Mouse (Mus musculus): ENCODE data around the gene Cul4a. TPM values are rescaled to one million over a fixed set of nuclear protein-coding genes. Genes with fewer than 3 reads are reported as not detected.
A peak's percentile ranks its signal among the peaks of the same experiment; 100 is the strongest.

Cul4a gene
- polyA plus RNA-seq, 1 experiment from 2014 or later = 70.1 TPM

- Histone ChIP-seq H3K36me3 (ENCODE audit: control insufficient read depth, insufficient read depth) (peaks cover 4% of the 10 kb centered on the region; the same call in 1 of the 2 replicates), H3K4me2 (ENCODE audit: low read length) (no peak overlapping the region), H3K9me3 (ENCODE audit: control insufficient read depth, low read length) (no peaks in the 10 kb centered on the region), H3K4me3 (replicated peaks; ENCODE audit: low read length) (no peak overlapping the region), H3K27me3 (replicated peaks; ENCODE audit: control insufficient read depth, insufficient read depth, low read length) (no peaks in the 10 kb centered on the region), H3K4me1 (replicated peaks; ENCODE audit: control insufficient read depth, insufficient read depth, low read length) (peaks cover 10% of the 10 kb centered on the region), H3K9ac (replicated peaks; ENCODE audit: low read depth, low read length) (no peak overlapping the region), H3K27ac (ENCODE audit: low read length) (no peak overlapping the region)
- ATAC-seq = no peak
- WGBS = 73% methylated on average over 9 of the region's 9 CpGs
These were observed 49.9 kb downstream of the Cul4a start for GRCm38 (mm10) chr8:13155358-13155757.

GRCm38 (mm10) chr8:13156327-13157097 lies 51.1 kb downstream of the Cul4a start:
- 73% methylated on average over 12 of the region's 12 CpGs for WGBS
- H3K27ac ChIP-seq (ENCODE audit: low read length) = no peak overlapping the region
- H3K4me1 ChIP-seq (replicated peaks; ENCODE audit: control insufficient read depth, insufficient read depth, low read length) = peaks cover 16% of the 10 kb centered on the region
- no peak overlapping the region for H3K9ac ChIP-seq (replicated peaks; ENCODE audit: low read depth, low read length)
- no peaks in the 10 kb centered on the region for H3K9me3 ChIP-seq (ENCODE audit: control insufficient read depth, low read length)
- ATAC-seq = no peak
- H3K4me2 ChIP-seq (ENCODE audit: low read length) = no peak overlapping the region
- peaks cover 4% of the 10 kb centered on the region; the same call in 1 of the 2 replicates for H3K36me3 ChIP-seq (ENCODE audit: control insufficient read depth, insufficient read depth)
- H3K4me3 ChIP-seq (replicated peaks; ENCODE audit: low read length) = no peak overlapping the region
- H3K27me3 ChIP-seq (replicated peaks; ENCODE audit: control insufficient read depth, insufficient read depth, low read length) = no peaks in the 10 kb centered on the region

GRCm38 (mm10) chr8:13158718-13159376 lies 53.4 kb downstream of the Cul4a start, which contains the start of gene Lamp1:
Gene Lamp1 (plus strand): TSS chr8:13159161.
- Histone ChIP-seq H3K9me3 (ENCODE audit: control insufficient read depth, low read length) (no peaks in the 10 kb centered on the region), H3K4me3 (replicated peaks; ENCODE audit: low read length) (peak within 1 kb of the TSS; percentile 98), H3K27me3 (replicated peaks; ENCODE audit: control insufficient read depth, insufficient read depth, low read length) (no peaks in the 10 kb centered on the region), H3K4me1 (replicated peaks; ENCODE audit: control insufficient read depth, insufficient read depth, low read length) (peaks cover 21% of the 10 kb centered on the region), H3K27ac (ENCODE audit: low read length) (peak within 1 kb of the TSS; percentile 60), H3K9ac (replicated peaks; ENCODE audit: low read depth, low read length) (peak within 1 kb of the TSS; percentile 94), H3K4me2 (ENCODE audit: low read length) (peak within 1 kb of the TSS; percentile 95), H3K36me3 (ENCODE audit: control insufficient read depth, insufficient read depth) (peaks cover 4% of the 10 kb centered on the region; the same call in 1 of the 2 replicates)
- peak; percentile 98 for ATAC-seq
- WGBS = under 1% methylated on average over 46 of the region's 50 CpGs

- H3K4me1 ChIP-seq (replicated peaks; ENCODE audit: control insufficient read depth, insufficient read depth, low read length) = peaks cover 21% of the 10 kb centered on the region
- no peaks in the 10 kb centered on the region for H3K36me3 ChIP-seq (ENCODE audit: control insufficient read depth, insufficient read depth)
- peak overlapping the region; percentile 60 for H3K27ac ChIP-seq (ENCODE audit: low read length)
- H3K9ac ChIP-seq (replicated peaks; ENCODE audit: low read depth, low read length) = peak overlapping the region; percentile 94
- H3K4me2 ChIP-seq (ENCODE audit: low read length) = peak overlapping the region; percentile 95
- peak; percentile 70 for ATAC-seq
- WGBS = under 1% methylated on average over 42 of the region's 49 CpGs
- no peaks in the 10 kb centered on the region for H3K27me3 ChIP-seq (replicated peaks; ENCODE audit: control insufficient read depth, insufficient read depth, low read length)
- peak overlapping the region; percentile 98 for H3K4me3 ChIP-seq (replicated peaks; ENCODE audit: low read length)
- H3K9me3 ChIP-seq (ENCODE audit: control insufficient read depth, low read length) = no peaks in the 10 kb centered on the region
These were observed 54.0 kb downstream of the Cul4a start for GRCm38 (mm10) chr8:13159377-13159881.

GRCm38 (mm10) chr8:13160691-13161090 lies 55.3 kb downstream of the Cul4a start:
- Histone ChIP-seq H3K9me3 (ENCODE audit: control insufficient read depth, low read length) (no peaks in the 10 kb centered on the region), H3K4me1 (replicated peaks; ENCODE audit: control insufficient read depth, insufficient read depth, low read length) (peaks cover 21% of the 10 kb centered on the region), H3K36me3 (ENCODE audit: control insufficient read depth, insufficient read depth) (no peaks in the 10 kb centered on the region), H3K4me2 (ENCODE audit: low read length) (no peak overlapping the region), H3K27ac (ENCODE audit: low read length) (no peak overlapping the region), H3K27me3 (replicated peaks; ENCODE audit: control insufficient read depth, insufficient read depth, low read length) (no peaks in the 10 kb centered on the region), H3K4me3 (replicated peaks; ENCODE audit: low read length) (no peak overlapping the region), H3K9ac (replicated peaks; ENCODE audit: low read depth, low read length) (peak overlapping the region; percentile 18; the same call in 1 of the 2 replicates)
- WGBS = 84% methylated on average over 3 of the region's 3 CpGs
- ATAC-seq = no peak

GRCm38 (mm10) chr8:13162098-13162497 lies 56.7 kb downstream of the Cul4a start:
- 82% methylated on average over 6 of the region's 6 CpGs for WGBS
- no peak for ATAC-seq
- H3K36me3 ChIP-seq (ENCODE audit: control insufficient read depth, insufficient read depth) = no peaks in the 10 kb centered on the region; the same call in 1 of the 2 replicates
- no peak overlapping the region for H3K4me2 ChIP-seq (ENCODE audit: low read length)
- no peaks in the 10 kb centered on the region for H3K27me3 ChIP-seq (replicated peaks; ENCODE audit: control insufficient read depth, insufficient read depth, low read length)
- no peak overlapping the region for H3K4me3 ChIP-seq (replicated peaks; ENCODE audit: low read length)
- H3K9me3 ChIP-seq (ENCODE audit: control insufficient read depth, low read length) = no peaks in the 10 kb centered on the region
- no peak overlapping the region for H3K9ac ChIP-seq (replicated peaks; ENCODE audit: low read depth, low read length)
- H3K27ac ChIP-seq (ENCODE audit: low read length) = no peak overlapping the region
- peaks cover 21% of the 10 kb centered on the region for H3K4me1 ChIP-seq (replicated peaks; ENCODE audit: control insufficient read depth, insufficient read depth, low read length)

- peaks cover 19% of the 10 kb centered on the region for H3K4me1 ChIP-seq (replicated peaks; ENCODE audit: control insufficient read depth, insufficient read depth, low read length)
These were observed 58.1 kb downstream of the Cul4a start for GRCm38 (mm10) chr8:13163563-13163962.

GRCm38 (mm10) chr8:13164361-13164760 lies 58.9 kb downstream of the Cul4a start:
- no peaks in the 10 kb centered on the region for H3K9me3 ChIP-seq (ENCODE audit: control insufficient read depth, low read length)
- H3K9ac ChIP-seq (replicated peaks; ENCODE audit: low read depth, low read length) = no peak overlapping the region
- H3K4me2 ChIP-seq (ENCODE audit: low read length) = no peak overlapping the region
- no peaks in the 10 kb centered on the region for H3K27me3 ChIP-seq (replicated peaks; ENCODE audit: control insufficient read depth, insufficient read depth, low read length)
- no peak overlapping the region for H3K27ac ChIP-seq (ENCODE audit: low read length)
- WGBS = 91% methylated on average over 5 of the region's 5 CpGs
- peaks cover 6% of the 10 kb centered on the region for H3K36me3 ChIP-seq (ENCODE audit: control insufficient read depth, insufficient read depth)
- H3K4me1 ChIP-seq (replicated peaks; ENCODE audit: control insufficient read depth, insufficient read depth, low read length) = peaks cover 17% of the 10 kb centered on the region
- ATAC-seq = no peak
- H3K4me3 ChIP-seq (replicated peaks; ENCODE audit: low read length) = no peak overlapping the region

More at GRCm38 (mm10) chr8:13163563-13163962, 58.1 kb downstream of the Cul4a start:
- ATAC-seq = no peak
- Histone ChIP-seq H3K27ac (ENCODE audit: low read length) (no peak overlapping the region), H3K4me3 (replicated peaks; ENCODE audit: low read length) (no peak overlapping the region), H3K9me3 (ENCODE audit: control insufficient read depth, low read length) (no peaks in the 10 kb centered on the region), H3K9ac (replicated peaks; ENCODE audit: low read depth, low read length) (no peak overlapping the region), H3K4me2 (ENCODE audit: low read length) (no peak overlapping the region), H3K36me3 (ENCODE audit: control insufficient read depth, insufficient read depth) (peaks cover 6% of the 10 kb centered on the region), H3K27me3 (replicated peaks; ENCODE audit: control insufficient read depth, insufficient read depth, low read length) (no peaks in the 10 kb centered on the region)
- WGBS = 91% methylated on average over 1 of the region's 1 CpGs

GRCm38 (mm10) chr8:13170510-13170909 lies 65.1 kb downstream of the Cul4a start:
- Histone ChIP-seq H3K4me2 (ENCODE audit: low read length) (no peak overlapping the region), H3K4me3 (replicated peaks; ENCODE audit: low read length) (no peak overlapping the region), H3K27ac (ENCODE audit: low read length) (no peak overlapping the region), H3K4me1 (replicated peaks; ENCODE audit: control insufficient read depth, insufficient read depth, low read length) (no peaks in the 10 kb centered on the region), H3K27me3 (replicated peaks; ENCODE audit: control insufficient read depth, insufficient read depth, low read length) (no peaks in the 10 kb centered on the region), H3K9me3 (ENCODE audit: control insufficient read depth, low read length) (no peaks in the 10 kb centered on the region), H3K36me3 (ENCODE audit: control insufficient read depth, insufficient read depth) (peaks cover 35% of the 10 kb centered on the region), H3K9ac (replicated peaks; ENCODE audit: low read depth, low read length) (no peak overlapping the region)
- no peak for ATAC-seq
- WGBS = 94% methylated on average over 1 of the region's 1 CpGs
